Mouse (Mus musculus): ENCODE results near the gene Ralgps1.

Gene Ralgps1

DNA sequence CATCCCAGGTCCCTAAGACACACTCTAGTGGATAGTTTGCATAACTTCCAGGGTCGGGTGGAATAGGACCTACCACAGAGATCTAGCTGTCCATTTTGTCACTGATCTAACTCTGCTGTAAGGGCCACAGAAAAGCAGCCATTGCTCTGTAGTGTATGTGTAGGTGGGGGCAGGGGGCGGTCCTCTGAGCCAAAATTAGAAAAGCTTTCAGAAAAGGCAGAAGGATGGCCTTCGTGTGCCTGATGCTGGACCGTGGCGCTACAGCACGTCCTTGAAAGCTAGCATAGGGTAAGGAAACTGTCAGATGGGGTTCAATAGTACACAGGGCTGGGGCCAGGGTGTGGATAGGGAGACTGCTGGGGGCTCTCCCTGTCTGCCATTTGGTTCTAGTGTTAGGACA lies 126.4 kb downstream of the Ralgps1 start:
- no peak for DNase-seq (ENCODE audit: low spot score in 2 of 2)

DNA sequence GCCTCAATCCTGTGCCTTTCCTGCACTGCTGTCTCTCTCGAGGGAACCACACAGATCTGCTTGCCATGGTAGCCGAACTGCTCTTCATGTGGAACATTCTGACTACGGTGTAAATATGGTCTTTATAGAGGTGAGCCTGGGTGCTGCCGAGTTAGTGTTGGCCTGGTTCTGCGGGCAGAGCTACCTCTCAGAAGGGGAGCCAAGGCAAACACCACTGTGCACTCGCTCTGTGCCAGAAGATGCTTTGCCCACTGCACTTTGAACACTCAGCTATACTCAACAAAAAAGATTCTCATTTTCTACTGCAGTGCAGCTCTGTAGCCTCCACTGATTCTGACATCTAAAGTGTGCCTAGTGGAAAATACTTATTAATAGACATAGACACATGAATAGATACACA lies 133.7 kb downstream of the Ralgps1 start:
- DNase-seq (ENCODE audit: low spot score in 2 of 2) = no peak

DNA sequence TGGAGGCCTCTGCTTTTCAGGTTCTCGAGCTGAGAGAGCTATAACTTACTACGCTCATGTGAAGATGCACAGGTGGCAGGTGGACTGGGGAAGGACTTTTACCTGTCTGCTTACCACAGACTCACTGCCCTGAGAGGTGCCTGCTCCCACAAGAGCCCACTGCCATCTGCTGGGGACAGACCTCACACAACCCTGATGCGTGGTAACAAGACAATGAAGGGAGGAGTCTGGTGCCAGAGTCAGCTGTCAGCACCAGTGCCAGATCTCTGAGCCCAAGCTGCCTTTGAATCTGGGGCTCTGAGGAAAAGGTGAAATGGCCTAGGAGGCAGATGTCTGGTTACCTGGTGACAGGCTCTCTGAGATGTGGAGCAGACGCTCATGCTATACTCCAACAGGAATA lies 136.4 kb downstream of the Ralgps1 start:
- DNase-seq (ENCODE audit: low spot score in 2 of 2) = no peak

GRCm38 (mm10) chr2:33233856-33234255 lies 137.4 kb downstream of the Ralgps1 start:
- no peak for DNase-seq (ENCODE audit: low spot score in 2 of 2)

DNA sequence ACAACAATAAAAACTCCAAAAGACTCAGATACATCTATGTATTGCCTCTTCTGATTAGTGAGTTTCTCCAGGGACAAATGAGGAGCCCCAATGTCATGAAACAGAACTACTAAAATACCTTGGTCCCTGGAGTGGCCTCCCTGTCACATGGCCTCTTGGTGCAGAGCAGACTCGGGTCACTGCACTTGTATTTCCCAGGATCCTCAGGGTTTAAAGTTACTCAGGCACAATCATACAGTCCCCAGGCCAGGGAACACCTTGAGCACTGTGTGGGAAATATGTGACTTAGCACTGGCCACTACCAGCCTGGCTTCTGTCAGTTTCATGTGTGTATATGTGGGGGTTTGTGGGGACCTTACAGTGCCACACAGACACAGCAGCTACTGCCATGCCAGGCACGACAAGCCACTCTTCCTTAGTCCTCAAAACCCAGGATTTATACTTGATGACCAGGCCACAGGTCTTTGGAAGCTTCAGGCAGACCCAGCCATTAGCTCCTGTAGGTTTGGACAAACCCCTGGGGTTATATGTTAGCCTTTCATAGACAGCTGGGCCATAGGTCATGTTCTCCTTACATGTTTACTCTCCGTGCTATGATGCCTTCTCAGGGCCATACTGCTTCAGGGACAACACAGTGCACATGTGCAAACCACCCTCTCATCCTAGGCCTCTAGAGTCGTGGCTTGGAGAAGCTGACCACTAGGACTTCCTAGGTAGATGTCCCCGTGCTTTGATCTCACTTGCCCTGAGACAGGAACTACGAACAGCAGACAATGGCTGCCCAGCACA lies 138.3 kb downstream of the Ralgps1 start:
- no peak for DNase-seq (ENCODE audit: low spot score in 2 of 2)

- DNase-seq (ENCODE audit: low spot score in 2 of 2) = no peak
Measured at GRCm38 (mm10) chr2:33231788-33232187, 139.5 kb downstream of the Ralgps1 start.

GRCm38 (mm10) chr2:33230701-33231100 lies 140.6 kb downstream of the Ralgps1 start:
- DNase-seq (ENCODE audit: low spot score in 2 of 2) = no peak

GRCm38 (mm10) chr2:33228551-33228950 lies 142.7 kb downstream of the Ralgps1 start:
- DNase-seq (ENCODE audit: low spot score in 2 of 2) = no peak

DNA sequence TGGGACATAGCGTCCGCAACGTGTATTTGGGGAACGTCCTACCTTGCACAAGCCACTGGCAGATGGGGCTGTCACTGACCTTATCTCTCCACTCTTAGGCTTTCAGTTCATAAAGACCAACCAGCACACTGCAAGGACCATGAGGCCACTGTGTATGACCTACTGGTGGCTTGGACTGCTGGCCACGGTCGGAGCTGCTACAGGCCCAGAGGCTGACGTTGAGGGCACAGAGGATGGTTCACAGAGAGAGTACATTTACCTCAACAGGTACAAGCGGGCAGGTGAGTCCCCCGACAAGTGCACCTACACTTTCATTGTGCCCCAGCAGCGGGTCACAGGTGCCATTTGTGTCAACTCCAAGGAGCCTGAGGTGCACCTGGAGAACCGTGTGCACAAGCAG lies 143.2 kb downstream of the Ralgps1 start:
- DNase-seq (ENCODE audit: low spot score in 2 of 2) = no peak

GRCm38 (mm10) chr2:33225921-33226320 lies 145.4 kb downstream of the Ralgps1 start:
- DNase-seq (ENCODE audit: low spot score in 2 of 2) = no peak

GRCm38 (mm10) chr2:33223656-33224358 lies 147.5 kb downstream of the Ralgps1 start:
- no peak for DNase-seq (ENCODE audit: low spot score in 2 of 2)

DNA sequence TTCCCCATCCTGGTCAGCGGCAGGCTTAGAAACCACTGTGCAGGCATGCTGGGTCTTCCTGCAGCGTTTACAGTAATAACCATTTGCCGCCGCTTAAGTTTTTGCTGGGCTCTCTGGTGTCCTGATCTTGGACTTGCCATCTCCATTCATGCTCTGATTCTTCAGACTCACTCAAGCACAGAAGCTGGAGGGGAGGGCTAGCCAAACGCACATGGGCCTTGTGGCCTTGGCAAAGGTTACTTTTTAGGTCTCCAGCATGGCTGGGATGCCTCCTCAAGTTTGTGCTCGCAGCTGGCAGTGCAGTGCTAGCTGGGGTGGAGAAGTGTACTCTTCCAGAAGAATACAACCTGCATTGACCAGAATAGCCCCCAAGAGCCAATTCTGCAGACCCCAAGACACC lies 148.8 kb downstream of the Ralgps1 start:
- no peak for DNase-seq (ENCODE audit: low spot score in 2 of 2)

DNA sequence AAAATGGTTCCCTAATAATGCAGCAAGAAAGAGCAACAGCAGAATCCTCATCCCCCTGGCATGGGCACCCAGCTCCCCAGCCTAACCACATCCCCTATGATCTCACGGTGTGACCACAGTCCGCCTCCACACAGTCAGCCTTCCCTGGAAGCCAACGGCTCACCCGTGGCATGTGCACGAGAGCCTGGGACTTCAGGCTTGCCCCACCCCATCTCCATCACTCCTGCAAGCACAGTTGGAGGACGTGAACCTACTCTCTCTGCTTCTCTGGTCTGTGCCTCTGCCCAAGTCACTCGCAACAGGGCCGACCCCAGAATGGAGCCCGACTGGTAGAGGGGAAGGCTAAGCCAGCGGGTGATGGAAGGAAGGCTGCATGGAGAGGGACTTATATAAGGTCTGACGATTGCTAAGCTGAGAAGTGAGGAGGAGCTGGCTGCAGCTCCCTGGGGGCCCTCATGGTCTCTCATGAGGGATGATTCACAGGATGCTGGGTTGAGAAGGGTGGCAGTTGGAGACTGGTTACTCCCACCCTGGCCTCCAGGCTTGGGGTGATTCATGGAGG lies 149.9 kb downstream of the Ralgps1 start:
- DNase-seq (ENCODE audit: low spot score in 2 of 2) = no peak

DNA sequence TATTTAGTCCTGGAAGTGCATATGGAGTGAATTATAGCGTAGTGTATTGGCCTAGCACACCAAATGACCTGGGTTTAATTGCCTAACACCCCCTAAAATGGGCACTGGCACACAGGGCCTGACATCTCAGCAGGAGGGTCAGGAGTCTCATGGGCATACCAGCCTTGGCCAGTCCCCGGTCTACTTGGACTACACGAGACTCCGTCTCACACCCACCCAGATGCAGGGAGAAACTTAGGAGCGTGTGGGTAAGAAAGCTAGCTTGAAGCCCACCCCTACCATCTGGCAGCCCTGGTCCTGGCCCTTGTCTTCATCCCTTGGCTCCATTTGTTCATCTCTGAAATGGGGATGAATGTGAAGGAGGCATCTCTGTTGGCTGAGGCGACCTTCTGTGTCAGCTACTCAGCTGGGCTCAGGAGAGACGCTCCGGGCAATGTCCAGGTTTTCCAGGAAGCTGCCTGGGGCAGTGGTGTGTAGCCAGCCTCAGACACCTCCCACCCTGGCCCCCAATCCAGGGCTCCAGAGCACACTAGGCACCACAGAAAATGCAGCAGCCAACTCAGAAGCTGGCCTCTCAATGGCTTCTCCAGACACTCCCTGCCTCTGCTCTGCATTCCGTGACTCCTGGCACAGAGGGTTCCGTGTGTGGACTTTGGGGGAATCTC lies 150.5 kb downstream of the Ralgps1 start:
- no peak for DNase-seq (ENCODE audit: low spot score in 2 of 2)

DNA sequence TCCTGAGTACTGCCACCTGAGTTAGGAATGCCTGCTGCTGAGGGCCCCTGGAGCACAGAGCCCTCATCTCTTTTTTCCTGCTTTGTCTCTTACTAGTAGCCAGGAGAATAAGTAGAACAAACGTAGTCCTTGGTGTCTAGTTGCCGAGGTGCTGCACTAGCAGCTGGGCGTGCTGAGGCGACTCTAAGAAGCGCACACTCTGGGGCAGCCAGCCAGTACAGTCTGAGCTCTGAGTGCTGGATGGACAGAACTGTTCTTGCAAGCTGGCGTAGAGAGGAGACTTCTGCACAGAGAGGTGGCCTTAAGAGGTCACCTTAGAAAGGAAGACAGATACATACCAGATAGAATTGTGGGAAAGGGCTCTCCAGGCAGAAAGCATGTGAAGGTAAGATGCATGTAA lies 151.0 kb downstream of the Ralgps1 start:
- no peak for DNase-seq (ENCODE audit: low spot score in 2 of 2)

DNA sequence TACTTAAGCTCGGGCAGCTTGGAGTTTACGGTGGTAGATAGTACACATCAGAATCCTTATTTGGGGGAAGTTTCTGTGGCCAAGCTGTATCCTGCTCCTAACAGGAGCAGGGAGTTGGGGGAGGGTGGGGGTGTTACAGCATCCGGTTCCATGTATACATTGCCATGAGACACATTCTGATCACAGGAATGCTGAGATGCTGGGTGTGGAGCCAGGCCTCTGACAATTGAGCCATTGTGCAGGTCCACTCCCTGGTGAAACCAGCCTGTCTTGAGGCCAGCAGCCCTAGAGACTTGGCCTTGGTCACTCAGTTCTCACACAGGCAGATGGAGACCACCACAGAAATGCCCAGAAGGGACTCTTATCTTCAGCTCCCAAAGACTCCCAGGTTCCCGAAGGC lies 151.6 kb downstream of the Ralgps1 start:
- no peak for DNase-seq (ENCODE audit: low spot score in 2 of 2)

DNA sequence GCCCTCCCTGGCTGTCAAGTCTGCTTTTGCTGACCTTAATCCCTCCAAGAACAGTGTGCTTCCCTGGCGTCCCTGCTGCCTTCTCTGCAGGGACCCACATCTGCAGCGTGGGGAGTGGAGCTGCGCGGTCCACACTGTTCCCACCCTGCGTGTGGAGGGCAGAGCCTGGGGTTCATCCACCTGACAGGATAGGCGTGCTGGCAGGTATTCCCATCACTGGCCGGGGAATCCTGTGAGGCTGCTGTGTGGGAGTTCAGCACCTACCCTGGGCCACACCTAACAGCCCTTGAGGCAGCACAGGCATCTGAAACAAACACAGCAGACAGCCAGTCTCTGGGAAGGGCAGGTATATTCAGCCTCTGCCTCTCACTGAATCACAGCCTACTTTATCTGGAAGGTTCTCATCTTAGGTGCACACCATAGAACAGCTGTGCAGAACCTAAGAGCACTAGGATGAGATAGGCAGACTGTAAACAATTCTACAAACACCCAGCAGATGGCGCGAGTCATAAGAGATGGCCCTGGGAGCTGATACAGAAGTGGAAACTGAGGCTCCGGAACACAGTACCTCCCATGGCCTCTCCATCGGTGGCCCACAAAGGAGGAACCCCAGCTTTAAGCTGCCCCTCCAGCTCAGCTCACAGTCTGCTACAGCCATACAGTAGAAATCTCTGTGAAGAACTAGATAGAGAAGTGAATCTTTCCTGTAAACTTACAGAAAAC lies 152.2 kb downstream of the Ralgps1 start:
- DNase-seq (ENCODE audit: low spot score in 2 of 2) = no peak

- DNase-seq (ENCODE audit: low spot score in 2 of 2) = no peak
Measured at GRCm38 (mm10) chr2:33217425-33217794, 153.9 kb downstream of the Ralgps1 start.

GRCm38 (mm10) chr2:33216645-33217424 lies 154.5 kb downstream of the Ralgps1 start:
- DNase-seq (ENCODE audit: low spot score in 2 of 2) = no peak

DNA sequence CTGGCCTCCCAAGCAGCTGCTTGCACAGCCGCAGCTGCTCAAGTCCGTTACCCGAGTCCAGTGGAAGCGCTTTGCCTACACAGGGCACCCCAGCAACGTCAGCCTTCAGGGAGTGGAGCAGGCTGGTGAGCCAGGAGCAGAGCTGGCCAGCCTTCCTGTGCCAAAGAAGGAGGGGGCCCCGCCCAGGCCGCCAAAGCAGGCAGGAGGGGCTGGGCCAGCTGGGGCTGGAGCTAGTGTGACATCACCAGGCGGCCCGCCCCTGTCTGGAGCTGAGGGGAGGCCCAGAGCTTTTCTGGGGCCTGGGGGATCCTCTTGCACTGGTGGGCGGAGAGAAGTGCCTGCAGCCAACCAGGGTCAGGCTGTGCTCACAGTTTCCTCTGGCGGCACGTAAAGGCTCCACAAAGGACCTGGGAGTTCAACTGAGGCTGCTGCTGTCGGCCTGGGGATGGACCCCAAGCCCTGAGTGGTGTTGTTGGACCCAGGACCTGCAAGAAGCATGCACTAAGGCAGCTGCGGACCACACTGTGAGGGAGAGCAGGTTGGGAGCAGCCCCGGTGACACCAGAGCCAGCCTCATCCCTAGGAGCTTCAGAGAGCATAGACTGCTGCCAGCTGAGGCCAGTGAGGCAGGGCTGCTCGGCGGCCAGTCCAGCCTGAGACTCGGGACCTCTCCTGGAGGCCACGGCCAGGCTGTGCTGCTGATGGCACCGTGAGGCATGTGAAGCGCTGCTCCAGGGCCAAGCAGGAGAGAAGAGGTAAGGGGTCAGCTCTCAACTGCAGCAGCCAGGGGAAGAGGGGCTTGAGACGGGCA lies 155.4 kb downstream of the Ralgps1 start, which contains the start of gene Angptl2:
Gene Angptl2 (plus strand): TSS at position 370 of the 810 bp plus-strand sequence.
- peak; percentile 48 to 55 for DNase-seq (ENCODE audit: low spot score in 2 of 2)

All from spleen, postnatal 36 days (tissue).